Mouse (Mus musculus) kidney, embryonic 16.5 days (tissue): Measurements from ENCODE around the gene Tmprss6. TPM values are rescaled to one million over a fixed set of nuclear protein-coding genes. Genes with fewer than 3 reads are reported as not detected.

Experiments
- ATAC-seq: fragments of 200-750 bp; cut with Nextera tagmentation; 2 replicates; pipeline ENCODE4 v1.8.0; 2017; ENCODE audit warnings: moderate TSS enrichment; ENCODE audit not compliant: low FRiP score, low TSS enrichment
- H3K27ac ChIP-seq: fragments of 300-500 bp; sonication (generic); 2 replicates; pipeline ENCODE4 v1.5.1; 2014; ENCODE audit warnings: low read length
- H3K27me3 ChIP-seq: fragments of 300-500 bp; sonication (generic); 2 replicates; pipeline ENCODE4 v1.6.1; 2014; ENCODE audit warnings: low read length, control low read depth, mixed read lengths; ENCODE audit not compliant: insufficient read depth
- H3K36me3 ChIP-seq: fragments of 300-500 bp; sonication (generic); 2 replicates; pipeline ENCODE4 v1.6.1; 2014; ENCODE audit warnings: low read length, control low read depth, mixed read lengths; ENCODE audit not compliant: insufficient read depth
- H3K4me1 ChIP-seq: fragments of 300-500 bp; sonication (generic); 2 replicates; pipeline ENCODE4 v1.6.1; 2014; ENCODE audit warnings: low read length, control low read depth, mixed read lengths; ENCODE audit not compliant: insufficient read depth
- H3K4me2 ChIP-seq: fragments of 300-500 bp; sonication (generic); replicated peaks from 2 replicates; pipeline ENCODE4 v1.6.1; 2014; ENCODE audit warnings: low read depth, low read length
- H3K4me3 ChIP-seq: fragments of 300-500 bp; sonication (generic); 2 replicates; pipeline ENCODE4 v1.5.1; 2014; ENCODE audit warnings: mild to moderate bottlenecking, low read length
- H3K9ac ChIP-seq: fragments of 300-500 bp; sonication (generic); replicated peaks from 2 replicates; pipeline ENCODE4 v1.6.1; 2014; ENCODE audit warnings: low read length
- H3K9me3 ChIP-seq: fragments of 300-500 bp; sonication (generic); 2 replicates; pipeline ENCODE4 v1.6.1; 2016; ENCODE audit warnings: low read length, control low read depth
- WGBS: fragments of 180-500 bp; shearing (Covaris S2); extraction: QIAGEN DNeasy Blood & Tissue Kit; methylation state at CpG from one replicate; pipeline ENCODE4 v1.1.7; 2014; 5-methylcytosine and 5-hydroxymethylcytosine counted together
- polyA plus RNA-seq: library from polyadenylated mRNA; unstranded; fragments of >200 nt; fragmentation: Nextera tagmentation; extraction: Ambion mirVana; gene quantifications from 2 replicates; pipeline ENCODE4 v1.2.1, GENCODE M21; 2015

Tmprss6 gene
- polyA plus RNA-seq, 1 experiment from 2014 or later = 0.29 TPM

GRCm38 (mm10) chr15:78429139-78429459, 39.3 kb downstream of the Tmprss6 start:
- Histone ChIP-seq H3K4me2 (peak overlapping the region; percentile 83), H3K27me3 (no peaks in the 10 kb centered on the region), H3K4me1 (peaks cover 28% of the 10 kb centered on the region), H3K27ac (peak overlapping the region; percentile 77), H3K9ac (peak overlapping the region; percentile 76), H3K36me3 (peaks cover 5% of the 10 kb centered on the region; the same call in 1 of the 2 replicates), H3K9me3 (no peaks in the 10 kb centered on the region), H3K4me3 (peak overlapping the region; percentile 82)
- ATAC-seq = no peak; the same call in 1 of the 2 replicates
- WGBS = 9% methylated on average over 3 of the region's 3 CpGs

- 0 out of 2 replicates have a peak, but pooled peaks cover 2% of the 10 kb centered on the region for H3K36me3 ChIP-seq
- peak; percentile 87 for ATAC-seq
Observed at GRCm38 (mm10) chr15:78428391-78429138, 39.9 kb downstream of the Tmprss6 start, which contains the start of gene Kctd17. Gene Kctd17 (plus strand): TSS chr15:78428564.

GRCm38 (mm10) chr15:78425230-78425629, 43.2 kb downstream of the Tmprss6 start:
- Histone ChIP-seq H3K27me3 (no peaks in the 10 kb centered on the region), H3K4me2 (no peak overlapping the region), H3K9ac (no peak overlapping the region), H3K9me3 (no peaks in the 10 kb centered on the region), H3K36me3 (no peaks in the 10 kb centered on the region), H3K4me3 (no peak overlapping the region), H3K27ac (no peak overlapping the region), H3K4me1 (peaks cover 18% of the 10 kb centered on the region)
- no peak for ATAC-seq
- WGBS = 74% methylated on average over 4 of the region's 4 CpGs

More at GRCm38 (mm10) chr15:78428391-78429138, 39.9 kb downstream of the Tmprss6 start, which contains the start of gene Kctd17:
- H3K9ac ChIP-seq = peak within 1 kb of the TSS; percentile 76
- under 1% methylated on average over 50 of the region's 52 CpGs for WGBS
- H3K4me2 ChIP-seq = peak within 1 kb of the TSS; percentile 83
- no peaks in the 10 kb centered on the region for H3K9me3 ChIP-seq
- peak within 1 kb of the TSS; percentile 82 for H3K4me3 ChIP-seq
- peaks cover 28% of the 10 kb centered on the region for H3K4me1 ChIP-seq
- H3K27me3 ChIP-seq = no peaks in the 10 kb centered on the region
- peak within 1 kb of the TSS; percentile 77 for H3K27ac ChIP-seq

GRCm38 (mm10) chr15:78424507-78424906, 43.9 kb downstream of the Tmprss6 start:
- 18% methylated on average over 11 of the region's 11 CpGs for WGBS
- Histone ChIP-seq H3K4me3 (no peak overlapping the region), H3K36me3 (no peaks in the 10 kb centered on the region), H3K4me2 (no peak overlapping the region), H3K27me3 (no peaks in the 10 kb centered on the region), H3K9me3 (no peaks in the 10 kb centered on the region), H3K4me1 (peaks cover 11% of the 10 kb centered on the region), H3K9ac (no peak overlapping the region), H3K27ac (no peak overlapping the region)
- ATAC-seq = no peak

- no peak overlapping the region for H3K4me3 ChIP-seq
- 15% methylated on average over 16 of the region's 16 CpGs for WGBS
- no peaks in the 10 kb centered on the region for H3K36me3 ChIP-seq
- ATAC-seq = peak; percentile 84
- no peaks in the 10 kb centered on the region; the same call in 1 of the 2 replicates for H3K4me1 ChIP-seq
- no peaks in the 10 kb centered on the region for H3K27me3 ChIP-seq
- H3K9me3 ChIP-seq = no peaks in the 10 kb centered on the region
- no peak overlapping the region for H3K27ac ChIP-seq
- H3K9ac ChIP-seq = no peak overlapping the region
- H3K4me2 ChIP-seq = no peak overlapping the region; the same call in 1 of the 2 replicates
Observed at GRCm38 (mm10) chr15:78422046-78422956, 46.1 kb downstream of the Tmprss6 start.

- H3K27ac ChIP-seq = no peak overlapping the region
- H3K36me3 ChIP-seq = no peaks in the 10 kb centered on the region
- no peaks in the 10 kb centered on the region for H3K9me3 ChIP-seq
- no peak overlapping the region for H3K4me2 ChIP-seq
- H3K27me3 ChIP-seq = no peaks in the 10 kb centered on the region
- H3K4me3 ChIP-seq = no peak overlapping the region
- ATAC-seq = no peak
- WGBS = 77% methylated on average over 13 of the region's 13 CpGs
- no peak overlapping the region for H3K9ac ChIP-seq
- H3K4me1 ChIP-seq = peaks cover 12% of the 10 kb centered on the region
Observed at GRCm38 (mm10) chr15:78420395-78420794, 48.0 kb downstream of the Tmprss6 start.

GRCm38 (mm10) chr15:78416937-78417336, 51.5 kb downstream of the Tmprss6 start:
- Histone ChIP-seq H3K27me3 (peaks cover under 1% of the 10 kb centered on the region; the same call in 1 of the 2 replicates), H3K4me3 (no peak overlapping the region), H3K9me3 (no peaks in the 10 kb centered on the region), H3K4me2 (no peak overlapping the region), H3K9ac (0 out of 2 replicates have a peak overlapping the region, but pooled peaks have one; percentile 31), H3K4me1 (peaks cover 12% of the 10 kb centered on the region), H3K36me3 (no peaks in the 10 kb centered on the region), H3K27ac (peak overlapping the region; percentile 90)
- WGBS = 10% methylated on average over 4 of the region's 4 CpGs
- peak; percentile 88 for ATAC-seq

GRCm38 (mm10) chr15:78414157-78414556, 54.3 kb downstream of the Tmprss6 start:
- Histone ChIP-seq H3K27ac (no peak overlapping the region), H3K27me3 (peaks cover 25% of the 10 kb centered on the region), H3K9ac (no peak overlapping the region), H3K4me1 (peaks cover 24% of the 10 kb centered on the region), H3K9me3 (no peaks in the 10 kb centered on the region), H3K4me3 (no peak overlapping the region), H3K36me3 (no peaks in the 10 kb centered on the region), H3K4me2 (no peak overlapping the region)
- WGBS = 86% methylated on average over 8 of the region's 8 CpGs
- no peak for ATAC-seq

GRCm38 (mm10) chr15:78413719-78414117, 54.7 kb downstream of the Tmprss6 start:
- no peak for ATAC-seq
- H3K9me3 ChIP-seq = no peaks in the 10 kb centered on the region
- no peak overlapping the region for H3K27ac ChIP-seq
- no peak overlapping the region for H3K4me2 ChIP-seq
- whole genome bisulfite sequencing = 47% methylated on average over 1 of the region's 1 CpGs
- peaks cover 24% of the 10 kb centered on the region for H3K4me1 ChIP-seq
- no peaks in the 10 kb centered on the region for H3K36me3 ChIP-seq
- H3K4me3 ChIP-seq = no peak overlapping the region
- H3K27me3 ChIP-seq = peaks cover 30% of the 10 kb centered on the region
- no peak overlapping the region for H3K9ac ChIP-seq
